Mouse (Mus musculus) lung, postnatal 0 days (tissue): Measurements from ENCODE around the gene Spp1. TPM values are rescaled to one million over a fixed set of nuclear protein-coding genes. Genes with fewer than 3 reads are reported as not detected.
A peak's percentile ranks its signal among the peaks of the same experiment; 100 is the strongest.

Experiments used
- ATAC-seq: fragments of 200-750 bp; cut with Nextera tagmentation; 2 replicates; pipeline ENCODE4 v1.8.0; 2017; ENCODE audit warnings: moderate library complexity
- DNase-seq: peaks from one replicate; pipeline ENCODE4 v3.0.0-alpha.2; 2016; ENCODE audit warnings: low spot score
- H3K27ac ChIP-seq: fragments of 300-500 bp; sonication (generic); 2 replicates; pipeline ENCODE4 v1.5.1; 2014; ENCODE audit warnings: antibody characterized with exemption, mild to moderate bottlenecking, low read length, mixed read lengths
- H3K27me3 ChIP-seq: fragments of 300-500 bp; sonication (generic); replicated peaks from 2 replicates; pipeline ENCODE4 v1.6.1; 2014; ENCODE audit warnings: low read length, mixed read lengths; ENCODE audit not compliant: insufficient read depth
- H3K36me3 ChIP-seq: fragments of 300-500 bp; sonication (generic); 2 replicates; pipeline ENCODE4 v1.6.1; 2014; ENCODE audit warnings: low read length, mixed read lengths; ENCODE audit not compliant: insufficient read depth
- H3K4me1 ChIP-seq: fragments of 300-500 bp; sonication (generic); 2 replicates; pipeline ENCODE4 v1.6.1; 2014; ENCODE audit warnings: antibody characterized with exemption, low read depth, low read length, mixed read lengths; ENCODE audit not compliant: insufficient read depth
- H3K4me2 ChIP-seq: fragments of 300-500 bp; sonication (generic); replicated peaks from 2 replicates; pipeline ENCODE4 v1.6.1; 2014; ENCODE audit warnings: low read depth, mild to moderate bottlenecking, low read length, moderate library complexity, mixed read lengths
- H3K4me3 ChIP-seq: fragments of 300-500 bp; sonication (generic); 2 replicates; pipeline ENCODE4 v1.5.1; 2014; ENCODE audit warnings: low read depth, low read length
- H3K9ac ChIP-seq: fragments of 300-500 bp; sonication (generic); replicated peaks from 2 replicates; pipeline ENCODE4 v1.6.1; 2014; ENCODE audit warnings: low read depth, mild to moderate bottlenecking
- H3K9me3 ChIP-seq: fragments of 300-500 bp; sonication (generic); 2 replicates; pipeline ENCODE4 v1.6.1; 2016; ENCODE audit warnings: low read length, mixed read lengths
- CTCF ChIP-seq: IDR thresholded peaks from 2 replicates; pipeline ENCODE4 v1.5.1; 2016; ENCODE audit warnings: antibody characterized with exemption, mild to moderate bottlenecking
- EP300 ChIP-seq: IDR thresholded peaks from 2 replicates; pipeline ENCODE4 v1.6.1; 2016; ENCODE audit warnings: antibody characterized with exemption, mild to moderate bottlenecking, control low read depth
- WGBS: fragments of 180-500 bp; shearing (Covaris S2); extraction: QIAGEN DNeasy Blood & Tissue Kit; methylation state at CpG from one replicate; pipeline ENCODE4 v1.1.7; 2014; 5-methylcytosine and 5-hydroxymethylcytosine counted together
- polyA plus RNA-seq: library from polyadenylated mRNA; unstranded; fragments of >200 nt; fragmentation: Nextera tagmentation; extraction: Ambion mirVana; gene quantifications from 2 replicates; pipeline ENCODE4 v1.2.1, GENCODE M21; 2015

Gene Spp1
- polyA plus RNA-seq, 1 experiment from 2014 or later, result 74.4 TPM

- TF ChIP-seq CTCF, result no peak
- TF ChIP-seq EP300, result no peak
- Histone ChIP-seq H3K27me3 (no peaks in the 10 kb centered on the region), H3K9ac (no peak overlapping the region), H3K36me3 (no peaks in the 10 kb centered on the region), H3K4me2 (no peak overlapping the region), H3K9me3 (no peaks in the 10 kb centered on the region), H3K27ac (no peak overlapping the region), H3K4me3 (no peak overlapping the region), H3K4me1 (no peaks in the 10 kb centered on the region)
- no peak for ATAC-seq
- 34% methylated on average over 9 of the region's 9 CpGs for WGBS
- no peak for DNase-seq
These were observed 35.5 kb upstream of the Spp1 start for GRCm38 (mm10) chr5:104399291-104399950.

- Histone ChIP-seq H3K36me3 (no peaks in the 10 kb centered on the region), H3K4me2 (no peak overlapping the region), H3K9me3 (no peaks in the 10 kb centered on the region), H3K4me1 (no peaks in the 10 kb centered on the region), H3K27ac (no peak overlapping the region), H3K27me3 (no peaks in the 10 kb centered on the region), H3K4me3 (no peak overlapping the region), H3K9ac (no peak overlapping the region)
- DNase-seq (no peak), ATAC-seq (no peak)
- WGBS, result 30% methylated on average over 1 of the region's 1 CpGs
- TF ChIP-seq EP300, result no peak
- no peak for TF ChIP-seq CTCF
These were observed 34.9 kb upstream of the Spp1 start for GRCm38 (mm10) chr5:104399970-104400369.

DNA sequence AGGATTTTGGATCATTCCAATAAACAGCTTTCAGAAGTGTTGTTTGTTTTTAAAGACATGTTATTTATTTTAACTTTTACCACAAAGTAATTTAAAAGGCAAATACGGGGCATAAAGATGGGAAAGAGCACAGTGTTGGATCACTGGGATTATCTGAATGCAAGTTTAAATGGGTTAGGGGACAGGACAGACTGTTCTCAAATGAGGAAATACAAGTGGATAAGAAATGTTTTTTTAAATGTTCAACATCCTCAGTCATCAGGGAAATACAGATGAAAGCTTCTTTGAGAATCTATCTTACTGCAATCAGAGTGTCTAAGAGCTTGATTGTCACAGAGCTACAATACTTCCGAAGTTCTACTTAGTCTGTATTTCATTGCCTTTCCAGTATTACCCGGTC is 32.3 kb upstream of the Spp1 start:
- TF ChIP-seq CTCF (no peak), EP300 (peak; percentile 91)
- Histone ChIP-seq H3K4me3 (no peak overlapping the region), H3K9ac (no peak overlapping the region), H3K36me3 (no peaks in the 10 kb centered on the region), H3K4me2 (no peak overlapping the region), H3K9me3 (no peaks in the 10 kb centered on the region), H3K4me1 (no peaks in the 10 kb centered on the region), H3K27ac (no peak overlapping the region), H3K27me3 (no peaks in the 10 kb centered on the region)
- peak; percentile 78 for ATAC-seq
- DNase-seq, result peak; percentile 48
- WGBS, result 42% methylated on average over 3 of the region's 3 CpGs

DNA sequence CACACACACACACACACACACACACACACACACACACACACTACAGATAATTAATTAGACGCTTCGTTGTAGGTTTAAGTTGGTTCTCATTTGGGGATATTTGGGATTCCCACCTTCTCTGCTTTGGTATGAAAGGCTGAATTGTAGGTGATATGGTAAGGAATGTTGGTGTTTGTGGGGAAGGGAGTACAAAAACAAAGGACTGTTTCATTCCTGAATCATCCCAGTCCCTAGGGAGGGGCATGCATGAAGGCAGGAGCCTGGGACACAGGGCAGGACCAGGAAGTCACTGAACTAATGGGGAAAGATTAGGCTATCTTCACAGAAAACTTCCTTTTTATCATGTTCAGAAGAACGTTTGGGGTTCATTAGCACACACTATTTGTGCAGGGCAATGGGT is 31.6 kb upstream of the Spp1 start:
- WGBS, result 69% methylated on average over 3 of the region's 3 CpGs
- Histone ChIP-seq H3K4me2 (no peak overlapping the region), H3K27ac (no peak overlapping the region), H3K36me3 (no peaks in the 10 kb centered on the region), H3K9me3 (no peaks in the 10 kb centered on the region), H3K27me3 (no peaks in the 10 kb centered on the region), H3K4me3 (no peak overlapping the region), H3K9ac (no peak overlapping the region), H3K4me1 (no peaks in the 10 kb centered on the region)
- DNase-seq (no peak), ATAC-seq (no peak)
- TF ChIP-seq EP300, result no peak
- no peak for TF ChIP-seq CTCF

- no peak for ATAC-seq
These were observed 30.4 kb upstream of the Spp1 start for GRCm38 (mm10) chr5:104404551-104404950.

GRCm38 (mm10) chr5:104405051-104405450 is 29.9 kb upstream of the Spp1 start:
- no peak for TF ChIP-seq CTCF
- no peak for TF ChIP-seq EP300
- DNase-seq (no peak), ATAC-seq (no peak)
- H3K36me3 ChIP-seq, result no peaks in the 10 kb centered on the region
- no peak overlapping the region for H3K27ac ChIP-seq
- no peaks in the 10 kb centered on the region for H3K9me3 ChIP-seq
- no peaks in the 10 kb centered on the region for H3K4me1 ChIP-seq
- H3K4me3 ChIP-seq, result no peak overlapping the region
- no peak overlapping the region for H3K9ac ChIP-seq
- no peaks in the 10 kb centered on the region for H3K27me3 ChIP-seq
- WGBS, result 82% methylated on average over 3 of the region's 3 CpGs
- no peak overlapping the region for H3K4me2 ChIP-seq

More at GRCm38 (mm10) chr5:104404551-104404950, 30.4 kb upstream of the Spp1 start:
- no peaks in the 10 kb centered on the region for H3K27me3 ChIP-seq
- peak; percentile 11 for DNase-seq
- 82% methylated on average over 7 of the region's 7 CpGs for WGBS
- H3K9ac ChIP-seq, result no peak overlapping the region
- no peak overlapping the region for H3K27ac ChIP-seq
- H3K4me2 ChIP-seq, result no peak overlapping the region
- H3K36me3 ChIP-seq, result no peaks in the 10 kb centered on the region
- H3K9me3 ChIP-seq, result no peaks in the 10 kb centered on the region
- no peak for TF ChIP-seq CTCF
- no peak for TF ChIP-seq EP300
- H3K4me3 ChIP-seq, result no peak overlapping the region
- no peaks in the 10 kb centered on the region for H3K4me1 ChIP-seq

DNA sequence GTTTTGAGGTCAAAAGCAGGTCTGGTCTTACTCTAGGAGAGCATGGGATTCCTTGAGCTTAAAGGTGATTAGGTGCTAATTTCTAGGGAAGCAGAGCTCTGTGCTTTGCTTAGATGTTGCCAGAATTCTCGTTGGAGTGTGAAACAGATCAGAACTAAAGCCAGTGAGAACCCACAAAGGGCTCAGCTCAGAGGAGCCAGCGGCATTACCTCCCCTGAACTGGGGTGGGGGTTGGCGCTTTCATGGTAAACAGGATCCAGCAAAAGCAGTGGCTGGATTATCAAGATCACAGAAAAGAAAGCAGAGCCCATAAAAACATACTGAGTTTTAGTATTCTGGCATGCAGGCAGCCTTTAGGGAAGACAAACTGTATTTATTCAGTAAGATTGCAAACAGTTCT is 28.2 kb upstream of the Spp1 start:
- Histone ChIP-seq H3K36me3 (no peaks in the 10 kb centered on the region), H3K4me1 (no peaks in the 10 kb centered on the region), H3K4me3 (no peak overlapping the region), H3K27ac (no peak overlapping the region), H3K27me3 (no peaks in the 10 kb centered on the region), H3K9me3 (no peaks in the 10 kb centered on the region), H3K4me2 (no peak overlapping the region), H3K9ac (no peak overlapping the region)
- DNase-seq (no peak), ATAC-seq (no peak)
- 29% methylated on average over 3 of the region's 3 CpGs for WGBS
- TF ChIP-seq CTCF (no peak), EP300 (no peak)
